Mouse (Mus musculus) T-helper 17 cell (primary cell): ENCODE results near the gene Apaf1.

Experiments used
- in situ Hi-C, 2 experiments: fragments of 300-600 bp; cut with MboI, MseI; formaldehyde crosslinking; loops; 1 replicate in 1 of 2; 2 replicates in 1 of 2; pipeline ENCODE4 v1.15.1; 2025; ENCODE audit warnings: high pct_unique_total_duplicates in 2 of 2

Gene Apaf1

GRCm38 (mm10) chr10:90983046-90983445, 99.5 kb downstream of the Apaf1 start:
- in situ Hi-C loops: no loop called here

- in situ Hi-C loops: no loop called here
Observed at GRCm38 (mm10) chr10:90981811-90982210, 100.8 kb downstream of the Apaf1 start.

DNA sequence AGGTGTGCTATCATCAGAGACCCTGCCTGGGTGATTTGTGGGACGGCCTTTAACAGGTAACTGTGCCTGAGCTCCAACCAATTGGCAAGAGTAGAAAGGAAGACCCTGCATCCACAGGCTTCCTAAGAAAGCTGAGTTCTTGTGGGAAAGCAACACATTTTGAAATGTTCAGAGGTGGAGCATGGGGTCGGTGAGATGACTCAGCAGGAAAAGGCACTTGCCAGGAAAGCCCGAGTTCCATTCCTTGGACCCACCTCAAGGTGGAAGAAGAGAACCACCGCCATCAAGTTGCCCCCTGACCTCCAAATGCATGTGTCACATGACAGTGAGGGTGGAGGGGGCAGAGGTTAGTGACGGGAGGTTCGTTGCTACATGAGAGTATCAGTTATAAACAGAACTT, 108.1 kb downstream of the Apaf1 start:
- in situ Hi-C loops: no loop called here

DNA sequence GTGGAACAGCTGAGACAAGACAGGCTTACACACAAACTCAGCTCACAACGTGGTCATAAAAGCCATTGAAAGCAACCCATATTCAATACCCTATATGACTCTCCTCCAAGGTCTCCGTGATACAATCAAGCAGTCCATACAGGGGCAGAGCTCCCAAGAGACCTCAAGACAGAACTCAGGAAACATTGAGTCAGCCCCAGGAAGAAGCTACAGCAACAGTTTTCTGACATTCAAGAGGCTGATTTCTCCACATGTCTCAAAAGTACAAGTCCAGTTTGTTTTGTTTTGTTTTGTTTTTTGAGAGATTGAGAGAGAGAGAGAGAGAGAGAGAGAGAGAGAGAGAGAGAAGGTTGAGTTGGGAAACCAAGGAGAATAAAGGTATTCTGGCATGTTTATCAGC, 108.5 kb downstream of the Apaf1 start:
- in situ Hi-C loops: no loop called here

DNA sequence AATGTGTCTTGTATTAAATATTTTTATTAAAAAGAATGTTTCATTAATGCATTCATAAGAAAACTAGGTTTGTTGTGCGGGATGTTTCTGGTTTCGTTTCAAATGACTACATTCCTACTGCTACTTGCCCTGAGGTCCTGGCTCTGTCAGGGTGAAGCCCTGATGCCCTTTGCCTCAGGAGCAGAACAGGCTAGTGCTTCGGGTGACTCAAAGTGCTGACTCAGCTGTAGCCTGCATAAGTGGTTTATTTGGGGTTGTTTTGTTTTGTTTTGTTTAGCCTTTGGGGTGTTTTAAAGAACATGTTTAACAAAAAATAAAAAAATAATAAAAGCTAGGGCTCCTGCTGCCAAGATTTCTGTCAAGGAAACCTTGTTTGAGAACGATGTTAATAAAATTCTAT, 112.0 kb downstream of the Apaf1 start:
- in situ Hi-C loops: no loop called here

DNA sequence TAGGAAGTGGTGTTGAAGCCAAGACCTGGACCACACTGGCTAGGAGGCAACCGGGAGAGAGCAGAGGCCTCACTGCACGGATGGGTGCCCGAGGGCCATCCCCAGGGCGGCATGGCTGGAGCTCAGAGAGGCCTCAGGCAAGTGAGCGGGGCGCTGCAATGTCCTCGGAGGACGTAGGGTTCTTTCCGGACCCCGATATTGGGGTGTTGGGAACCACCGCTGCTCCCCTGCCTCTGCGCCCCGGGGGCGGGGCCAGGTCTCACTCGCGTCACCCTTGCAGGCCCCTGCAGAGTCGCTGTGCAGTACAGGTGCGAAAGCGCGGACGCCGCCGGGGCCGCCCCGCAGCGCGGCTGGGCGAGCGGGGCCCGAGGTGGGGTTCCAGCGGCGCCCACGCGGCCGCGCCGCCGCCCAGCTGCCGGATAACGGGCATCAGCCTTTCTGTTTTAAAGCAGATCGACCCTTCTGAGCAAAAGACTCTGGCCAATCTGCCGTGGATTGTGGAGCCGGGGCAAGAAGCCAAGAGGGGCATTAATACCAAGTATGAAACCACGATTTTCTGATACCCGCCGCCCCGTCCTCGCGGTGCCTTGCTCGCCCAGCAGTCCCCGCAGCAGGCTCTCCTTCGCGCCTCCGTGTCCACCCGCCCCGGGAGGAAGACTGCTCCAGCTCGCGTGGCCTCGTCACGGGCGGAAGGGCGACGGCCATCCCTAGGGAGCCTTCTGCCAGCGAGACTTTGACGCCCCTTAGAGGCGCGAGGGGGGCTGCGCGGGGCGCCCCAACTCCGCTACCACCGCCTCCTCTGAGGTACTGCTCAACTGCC, 113.0 kb downstream of the Apaf1 start:
- in situ Hi-C loops: no loop called here

GRCm38 (mm10) chr10:90968247-90968646, 114.3 kb downstream of the Apaf1 start:
- in situ Hi-C loops: no loop called here

DNA sequence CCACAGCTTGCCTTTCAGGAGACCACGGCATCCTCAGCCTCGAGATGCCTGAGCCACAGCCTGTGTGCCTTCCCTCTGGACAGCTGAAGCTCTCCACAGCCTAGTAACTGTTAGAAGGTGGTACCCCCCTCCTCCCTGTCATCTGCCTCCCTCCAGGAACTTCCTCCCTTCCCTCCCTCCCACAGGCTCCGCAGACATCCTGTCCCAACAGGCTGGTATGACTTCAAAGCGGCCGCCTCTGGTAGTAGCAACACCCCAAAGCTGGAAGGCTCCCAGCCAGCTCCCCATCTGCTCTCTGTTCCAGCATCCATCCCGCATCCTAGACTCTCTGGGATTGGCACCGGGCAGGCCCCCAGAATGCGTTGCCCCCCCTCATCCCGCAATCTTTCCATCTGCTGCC, 115.7 kb downstream of the Apaf1 start:
- in situ Hi-C loops: no loop called here

- in situ Hi-C loops: no loop called here
Observed at GRCm38 (mm10) chr10:90965671-90966315, 116.8 kb downstream of the Apaf1 start.

DNA sequence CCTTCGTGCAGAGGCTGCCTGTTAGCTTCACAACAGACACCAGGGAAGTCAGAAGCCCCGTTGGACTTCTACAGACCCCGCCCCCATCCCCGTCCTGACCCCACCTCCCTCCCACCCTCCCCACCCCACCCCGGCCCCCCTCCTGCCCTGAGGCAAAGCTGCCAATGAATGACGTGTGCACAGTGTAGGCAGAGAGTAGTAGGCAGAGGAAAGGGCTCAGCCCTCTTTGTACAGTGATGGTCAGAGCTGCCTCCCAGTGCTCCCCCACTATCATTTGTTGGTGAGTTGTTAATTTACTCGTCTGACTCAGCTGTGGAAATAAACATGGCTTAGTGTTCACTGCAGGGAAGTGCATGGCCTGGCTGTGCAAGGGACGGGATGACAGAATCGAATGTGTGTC, 118.1 kb downstream of the Apaf1 start:
- in situ Hi-C loops: no loop called here

DNA sequence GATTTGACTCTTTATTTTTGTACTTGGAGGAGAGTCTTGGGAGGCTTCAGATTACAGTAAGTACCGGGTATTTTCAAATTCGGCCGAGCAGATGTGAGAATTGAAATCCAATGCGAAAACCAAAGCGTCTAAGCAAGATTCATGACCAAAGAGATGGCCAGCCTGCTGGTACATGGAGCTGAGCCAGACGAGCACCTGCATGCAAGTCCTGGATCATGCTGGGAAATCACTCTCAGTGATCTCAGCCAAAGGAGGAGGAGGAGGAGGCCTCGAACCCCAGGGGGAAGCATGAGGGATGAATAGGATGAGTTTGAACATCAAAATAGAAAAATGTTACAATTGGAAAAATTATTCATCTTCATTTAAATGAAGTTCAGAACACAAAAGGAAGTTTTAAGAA, 122.2 kb downstream of the Apaf1 start:
- in situ Hi-C loops: no loop called here

DNA sequence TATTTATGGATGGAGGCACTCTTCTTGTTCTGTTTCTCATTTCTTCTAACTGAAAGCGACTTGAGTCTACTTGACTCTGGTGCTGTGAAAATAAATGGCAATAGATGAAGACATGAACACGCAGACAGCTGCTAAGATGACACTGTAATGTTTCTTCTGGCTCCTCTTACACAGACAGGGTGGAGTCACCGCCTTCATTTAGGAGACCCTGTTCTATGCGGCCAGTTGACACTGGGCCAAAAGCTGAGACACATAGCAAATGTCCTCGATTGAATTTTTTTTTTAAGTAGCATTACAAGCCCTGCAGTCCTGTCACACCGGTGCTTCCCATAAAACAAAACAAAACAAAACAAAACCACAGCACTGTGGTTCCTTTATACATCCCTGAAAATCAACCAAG, 128.7 kb downstream of the Apaf1 start:
- in situ Hi-C loops: no loop called here

DNA sequence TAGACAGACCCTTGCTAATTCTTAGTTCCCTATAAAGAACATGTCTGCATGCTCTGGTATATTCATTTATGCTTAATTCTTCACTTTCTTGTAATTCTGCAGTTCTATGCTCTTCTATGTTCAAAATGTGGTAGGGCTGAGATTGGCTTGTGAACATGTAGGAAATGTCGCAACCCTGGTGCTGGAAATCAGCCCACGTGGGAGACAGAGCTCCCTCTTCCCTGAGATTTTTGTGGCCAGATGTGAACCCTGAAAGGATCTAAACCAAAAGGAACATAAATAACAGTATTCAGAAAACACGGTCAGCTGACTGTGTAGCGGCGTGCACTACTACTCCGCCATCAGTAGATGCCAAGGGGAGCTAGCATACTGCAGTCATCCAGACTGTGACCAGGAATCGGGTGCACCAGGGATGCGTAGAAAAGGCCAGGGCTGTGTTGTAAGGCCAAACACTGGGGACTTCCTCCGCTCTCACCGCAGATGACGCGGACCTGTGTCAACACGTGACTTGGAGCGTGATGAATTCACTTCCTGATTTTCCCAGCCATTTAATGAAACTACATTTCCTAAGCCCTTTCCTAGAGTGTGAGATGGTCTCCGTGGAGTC, 129.4 kb downstream of the Apaf1 start:
- in situ Hi-C loops: no loop called here

DNA sequence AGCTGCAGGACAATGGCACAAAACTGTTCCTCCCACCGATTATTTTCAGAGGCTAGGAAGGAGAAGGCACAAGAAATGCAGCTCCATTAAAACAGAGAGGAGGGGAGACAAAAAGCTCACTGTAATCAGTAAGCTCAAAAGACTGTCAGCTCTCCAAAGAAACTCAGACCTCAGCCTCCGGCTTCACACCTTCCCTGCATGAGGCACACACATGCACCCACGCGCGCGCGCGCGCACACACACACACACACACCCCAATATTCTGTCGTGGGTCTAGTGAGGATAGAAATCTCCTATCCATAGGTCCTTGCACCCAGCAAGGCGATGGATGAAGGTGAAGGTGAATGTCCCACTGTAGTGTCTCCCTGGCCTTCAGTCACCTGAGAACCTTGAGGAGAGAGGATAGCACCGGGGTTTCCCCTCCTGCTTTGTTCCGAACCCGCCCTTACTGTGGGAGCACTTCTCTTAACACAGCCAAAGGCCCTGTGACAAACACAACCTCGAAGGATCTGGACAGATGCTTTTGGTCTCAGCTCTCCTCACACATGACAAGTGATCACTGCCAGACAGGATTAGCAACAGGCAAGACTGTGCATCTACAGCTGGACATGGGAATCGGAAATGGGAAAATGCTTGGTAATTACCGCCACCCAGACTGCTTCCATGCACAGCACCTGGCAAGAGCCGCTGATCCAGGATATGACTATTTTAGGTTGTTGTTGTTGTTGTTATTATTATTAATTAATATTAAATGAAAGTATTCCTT, 134.8 kb downstream of the Apaf1 start:
- in situ Hi-C loops: no loop called here

DNA sequence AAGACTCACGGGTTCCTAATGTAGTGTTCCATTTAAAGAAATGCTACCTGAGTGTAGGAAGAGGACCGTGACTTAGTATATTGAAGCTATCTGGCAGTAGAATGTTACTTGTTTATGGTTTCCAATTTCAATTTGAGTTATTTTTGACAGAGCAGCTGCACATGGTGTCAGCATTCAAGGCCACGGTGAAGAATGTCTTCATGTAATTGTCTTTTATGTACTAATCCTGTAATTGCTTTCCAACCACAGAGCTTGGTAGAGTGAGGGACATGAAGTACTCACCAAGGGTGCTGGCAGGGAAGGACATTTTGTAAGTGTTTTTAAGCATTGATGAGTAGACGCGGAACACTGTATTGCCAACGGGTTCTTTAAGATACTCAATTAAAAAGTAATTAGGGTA, 135.5 kb downstream of the Apaf1 start:
- in situ Hi-C loops: no loop called here

DNA sequence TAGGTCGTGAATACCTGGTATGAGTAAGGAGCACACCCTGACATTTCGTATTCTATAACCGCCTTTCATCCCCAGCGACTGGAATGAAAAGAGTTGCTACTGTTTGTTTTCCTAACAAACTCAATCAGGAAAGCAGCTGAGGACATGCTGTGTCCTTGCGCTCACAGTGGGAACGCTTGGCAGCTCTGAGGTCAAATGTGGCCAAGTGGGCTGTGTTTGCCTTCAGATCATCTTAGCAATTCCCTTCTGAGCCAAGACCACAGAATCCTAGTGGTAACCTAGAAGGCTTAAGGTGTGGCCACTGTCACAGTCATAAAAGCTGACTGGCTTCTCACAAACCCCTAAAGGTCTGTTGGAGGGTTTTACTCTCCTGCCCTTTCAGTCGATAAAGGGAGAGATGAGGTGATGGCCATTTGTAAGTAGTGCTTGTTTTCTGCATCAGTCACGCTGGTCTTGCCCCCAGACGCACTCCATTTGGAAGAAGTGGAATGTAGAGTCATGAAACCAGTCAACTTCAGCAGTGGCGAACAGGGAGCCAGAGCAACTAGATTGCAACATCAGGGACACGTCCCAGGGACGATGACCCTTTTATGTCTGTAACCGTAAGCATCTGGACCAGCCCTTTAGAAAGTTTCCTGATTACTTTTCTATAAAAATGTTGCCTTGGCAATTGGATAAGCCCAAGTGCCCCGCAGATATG, 140.4 kb downstream of the Apaf1 start:
- in situ Hi-C loops: no loop called here

DNA sequence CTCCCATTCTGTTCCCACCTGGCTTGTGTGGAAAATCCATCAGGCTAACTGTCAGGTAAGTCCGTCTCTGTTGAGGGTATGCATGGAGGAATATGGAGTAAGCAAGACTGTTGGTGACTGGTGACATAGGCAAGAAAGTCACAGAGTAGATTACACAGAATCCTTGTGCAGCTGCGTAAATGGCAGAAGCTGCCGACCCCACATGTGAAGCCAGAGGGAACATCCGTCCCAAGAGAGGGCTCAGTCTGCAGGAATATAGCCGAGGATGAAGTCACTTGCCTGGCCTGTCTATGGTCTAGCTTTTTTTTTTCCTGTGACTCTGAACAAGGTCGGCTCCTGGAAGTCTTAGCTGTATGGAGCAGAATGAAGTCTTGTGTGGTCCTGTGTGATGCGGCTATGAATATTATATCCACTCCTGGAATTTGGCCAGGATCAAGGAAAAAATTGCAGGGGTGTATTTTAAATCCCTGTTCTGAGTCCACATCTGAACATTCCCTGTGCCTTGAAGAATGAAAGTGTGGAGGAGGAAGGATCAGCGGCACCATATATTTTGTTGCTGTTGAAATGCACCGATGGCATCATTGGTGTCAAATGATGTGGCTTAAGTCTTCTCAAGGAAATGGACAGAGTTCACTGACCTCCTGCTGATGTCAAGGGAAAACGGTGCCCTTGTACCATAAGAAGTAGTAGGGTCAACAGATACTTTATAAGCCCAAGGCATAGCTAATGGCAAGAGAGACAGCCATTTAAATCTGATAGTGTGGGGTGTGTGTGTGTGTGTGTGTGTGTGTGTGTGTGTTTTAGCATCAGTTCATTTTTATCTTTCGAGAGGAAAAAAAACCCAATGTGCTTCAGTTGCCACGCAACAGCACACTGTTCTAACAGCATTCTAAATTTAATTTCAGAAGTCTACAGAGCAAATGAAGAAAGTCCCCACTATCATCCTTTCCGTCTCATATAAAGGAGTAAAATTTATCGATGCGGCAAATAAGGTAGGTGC, 141.7 kb downstream of the Apaf1 start:
- in situ Hi-C loops: no loop called here
